Mouse (Mus musculus) fat pad, adult 2 months (tissue): ENCODE data around the gene Colgalt2.
"Not testable (repeated sequence)": the region's sequence is repeated elsewhere in the genome, so short reads cannot be mapped to it uniquely, and the experiment has no call there.

Experiments used
- DNase-seq: peaks from one replicate; pipeline ENCODE4 v3.0.0-alpha.2; 2011; ENCODE audit warnings: low read depth, low spot score; ENCODE audit errors: extremely low read depth

The Colgalt2 gene

DNA sequence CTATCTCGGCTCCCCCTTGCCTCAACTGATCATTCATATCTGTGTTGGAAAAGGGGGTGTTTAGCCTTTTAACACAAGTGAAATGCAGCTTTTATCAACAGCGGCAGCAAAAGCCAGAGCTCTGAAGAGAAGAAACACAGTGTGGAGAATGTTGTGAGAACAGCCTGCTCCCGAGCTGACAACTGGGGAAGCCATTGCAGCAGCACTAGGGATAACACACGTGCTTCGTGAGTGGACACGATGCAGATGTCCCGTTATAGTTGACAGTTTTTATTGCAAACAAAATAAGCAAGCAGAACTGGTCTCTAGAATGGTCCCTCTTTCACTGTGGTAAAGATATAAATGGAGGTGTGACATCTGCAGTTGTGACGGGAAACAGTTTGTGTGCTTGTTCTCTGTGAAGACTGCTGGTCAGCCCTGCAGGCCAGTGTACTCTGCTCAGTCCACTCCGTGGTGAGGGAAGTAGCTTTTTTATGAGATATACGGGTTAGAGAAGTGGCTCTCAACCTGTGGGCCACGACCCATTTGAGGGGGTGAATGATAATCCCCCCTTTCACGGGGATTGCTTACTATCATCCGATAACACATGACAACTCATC is 16.8 kb downstream of the Colgalt2 start:
- no peak for DNase-seq

DNA sequence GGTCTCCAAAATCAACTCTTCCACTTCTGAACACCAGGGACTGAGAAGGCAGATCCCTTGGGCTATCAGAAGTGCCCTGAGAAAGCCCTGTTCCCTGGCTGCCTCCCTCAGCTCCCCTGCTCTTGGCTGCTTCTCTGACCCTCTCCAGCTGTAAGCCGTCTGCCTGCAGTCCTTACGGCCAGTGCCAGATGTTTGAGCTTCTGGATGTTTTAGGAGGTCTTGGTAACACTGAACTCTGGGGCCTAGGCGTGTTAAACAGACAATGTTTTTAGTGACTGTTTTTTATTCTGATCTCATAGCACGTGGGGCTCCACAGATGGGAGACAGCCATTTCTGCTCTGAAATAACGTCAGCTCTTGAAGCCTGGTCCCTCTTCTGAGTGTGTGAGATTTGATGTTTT is 18.0 kb downstream of the Colgalt2 start:
- DNase-seq, result no peak

GRCm38 (mm10) chr1:152422295-152422694 is 22.7 kb downstream of the Colgalt2 start:
- no peak for DNase-seq

GRCm38 (mm10) chr1:152423052-152423451 is 23.4 kb downstream of the Colgalt2 start:
- DNase-seq, result no peak

GRCm38 (mm10) chr1:152427912-152428581 is 28.4 kb downstream of the Colgalt2 start:
- DNase-seq, result no peak

DNA sequence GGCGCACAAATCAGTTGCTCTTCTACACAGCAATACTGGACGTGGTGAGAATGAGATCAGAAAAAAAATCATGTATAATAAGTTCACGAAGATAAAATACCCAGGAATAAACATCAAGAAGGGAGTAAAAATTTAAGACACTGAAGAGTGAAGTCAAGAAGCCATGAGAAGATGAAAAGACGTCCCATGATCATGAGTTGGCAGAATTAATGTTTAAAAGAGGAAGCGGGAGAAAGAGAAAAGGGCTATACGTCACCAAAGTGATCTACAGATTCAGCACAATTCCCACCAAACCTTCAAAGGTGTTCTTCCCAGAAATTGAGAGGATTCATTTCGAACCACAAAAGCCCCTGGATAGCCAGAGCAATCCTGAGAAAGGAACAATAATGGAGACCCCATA is 30.2 kb downstream of the Colgalt2 start:
- DNase-seq, result no peak

DNA sequence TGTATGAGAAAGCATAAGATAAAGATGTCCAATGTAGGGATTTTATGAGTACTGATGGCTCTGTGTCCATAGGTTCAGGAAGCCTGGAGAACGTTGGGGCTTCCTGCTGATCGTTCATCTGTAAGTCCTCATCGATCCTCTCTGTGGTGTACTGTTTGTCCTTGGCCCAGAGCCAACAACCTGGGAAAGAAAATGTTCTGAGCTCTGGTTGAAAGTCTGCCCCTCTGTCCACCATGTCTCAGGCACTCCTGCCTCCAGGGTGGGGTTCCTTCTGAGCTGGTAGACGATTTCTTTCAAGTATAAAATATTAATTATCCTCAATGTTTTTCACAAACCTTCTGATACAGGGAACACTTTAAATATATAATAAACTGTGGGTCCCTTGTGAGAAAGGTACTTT is 34.5 kb downstream of the Colgalt2 start:
- no peak for DNase-seq

GRCm38 (mm10) chr1:152437518-152437917 is 37.9 kb downstream of the Colgalt2 start:
- DNase-seq, result not testable (repeated sequence)

DNA sequence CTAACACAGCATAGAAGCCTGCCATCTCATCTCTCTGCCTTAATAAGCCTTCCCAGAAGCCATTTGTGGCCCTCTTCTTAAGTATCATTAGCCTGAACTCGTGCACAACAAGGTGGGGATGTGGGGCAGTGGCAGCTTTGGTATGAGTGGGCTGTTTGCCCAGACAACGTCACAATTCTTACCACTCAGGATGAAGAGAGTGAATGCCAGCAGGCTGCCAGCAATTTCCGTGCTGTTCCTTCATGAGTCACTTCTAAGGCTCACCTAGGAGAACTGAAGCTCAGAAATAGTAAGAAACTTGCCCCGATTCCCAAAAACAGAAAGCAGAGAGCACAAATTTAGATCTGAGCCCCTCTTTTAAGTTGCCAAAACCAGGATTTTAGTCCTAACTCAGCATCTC is 39.8 kb downstream of the Colgalt2 start:
- DNase-seq, result no peak

DNA sequence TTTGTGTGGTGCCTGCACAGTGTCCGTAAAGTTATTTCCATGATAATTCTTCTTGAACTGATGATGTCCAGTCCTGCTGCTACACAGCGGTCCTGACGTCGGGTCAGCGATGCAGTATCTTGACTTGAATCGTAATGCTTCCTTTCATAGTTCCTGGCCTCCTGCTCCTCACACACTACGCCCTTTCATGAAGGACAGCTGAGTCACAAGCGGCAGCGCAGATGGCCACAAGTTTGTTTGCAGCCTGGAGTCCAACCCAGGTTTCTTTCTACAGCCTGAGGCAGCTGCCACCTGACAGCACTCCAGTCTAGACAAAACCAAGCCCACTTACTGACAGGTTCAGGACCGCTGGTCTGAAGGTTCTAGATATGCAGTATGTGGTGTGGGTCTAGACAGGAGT is 40.2 kb downstream of the Colgalt2 start:
- DNase-seq, result no peak

DNA sequence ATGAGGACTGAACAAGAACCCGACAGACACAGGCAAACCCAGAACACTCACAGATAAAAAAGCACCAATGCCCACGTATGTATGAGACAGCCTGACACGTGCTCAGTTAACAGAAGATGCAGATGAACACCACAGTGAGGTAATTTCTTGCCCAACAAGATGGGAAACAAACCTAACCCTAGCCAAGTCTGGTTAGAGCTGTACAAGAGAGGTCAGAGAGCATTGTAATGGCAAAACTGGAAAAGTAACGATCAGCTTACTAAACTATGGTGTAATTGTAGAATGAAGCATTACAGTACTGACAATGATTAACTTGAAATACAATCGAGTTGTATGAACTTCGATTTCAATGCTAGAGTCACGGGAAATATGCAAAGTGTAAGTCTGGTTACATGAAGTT is 45.0 kb downstream of the Colgalt2 start:
- DNase-seq, result no peak

DNA sequence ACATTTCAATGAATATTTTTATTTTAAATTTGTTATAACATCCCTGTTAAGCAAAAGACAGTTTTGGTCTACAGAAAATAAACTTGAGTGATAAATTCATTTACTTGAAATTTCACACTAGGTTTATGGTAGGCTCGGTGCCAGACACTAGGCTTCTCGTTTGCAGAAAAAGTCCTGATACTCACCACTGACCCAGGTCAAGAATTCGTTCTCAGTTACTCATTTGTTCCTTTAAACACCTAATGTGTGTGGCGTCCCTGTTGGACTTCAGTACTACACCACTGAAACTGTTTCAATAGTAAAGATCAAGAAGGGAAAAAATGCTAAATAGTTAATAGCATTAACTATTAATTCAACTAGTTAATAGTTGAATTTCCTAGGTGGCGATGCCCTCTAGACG is 46.3 kb downstream of the Colgalt2 start:
- no peak for DNase-seq

- DNase-seq, result no peak
Measured at GRCm38 (mm10) chr1:152454536-152454935, 54.9 kb downstream of the Colgalt2 start.

DNA sequence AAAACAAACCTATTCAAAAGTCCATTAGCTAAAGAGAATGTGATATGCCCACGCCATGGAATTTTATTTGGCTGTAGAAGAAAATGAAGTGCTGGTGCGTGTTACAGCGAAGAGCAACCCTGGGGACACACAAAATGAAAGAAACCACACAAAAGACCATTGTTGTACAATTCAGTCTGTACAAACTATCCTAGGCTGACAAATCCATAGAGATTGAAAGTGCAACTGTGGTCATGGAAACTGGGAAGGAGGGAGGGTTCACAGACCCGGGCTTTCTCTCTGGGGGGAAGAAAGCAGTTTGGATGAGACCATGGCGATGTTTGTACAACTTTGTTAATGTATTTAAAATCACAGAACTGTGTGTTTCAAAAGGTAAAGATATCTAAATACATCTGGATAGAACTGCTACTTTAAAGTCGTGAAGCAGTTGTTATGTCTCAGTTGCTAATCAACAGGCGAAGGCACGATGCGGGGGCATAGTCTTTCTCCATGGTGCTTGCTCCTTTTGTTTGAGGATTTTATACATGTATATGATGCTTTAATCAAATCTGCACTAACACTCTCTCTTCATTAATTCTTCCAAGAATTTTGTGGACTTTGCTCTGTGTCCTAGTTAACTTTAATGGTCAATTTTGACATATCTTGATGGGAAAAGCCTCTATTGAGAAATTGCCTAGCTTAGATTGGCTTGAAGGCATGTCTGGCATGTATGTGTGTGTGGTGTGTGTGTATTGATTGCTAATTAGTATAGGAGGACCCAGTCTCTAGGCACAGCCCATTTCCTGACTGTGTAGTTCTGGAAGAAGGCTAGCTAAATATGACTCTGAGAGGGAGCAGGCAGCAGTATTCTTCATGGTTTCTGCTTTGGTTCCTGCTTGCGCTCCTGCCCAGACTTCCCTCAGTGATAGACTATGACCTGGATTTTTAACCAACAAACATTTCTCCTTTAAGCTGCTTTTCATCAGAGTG is 55.9 kb downstream of the Colgalt2 start:
- no peak for DNase-seq

GRCm38 (mm10) chr1:152456266-152456665 is 56.6 kb downstream of the Colgalt2 start:
- DNase-seq, result no peak

GRCm38 (mm10) chr1:152457596-152457995 is 58.0 kb downstream of the Colgalt2 start:
- DNase-seq, result no peak

- no peak for DNase-seq
Measured at GRCm38 (mm10) chr1:152458996-152459395, 59.4 kb downstream of the Colgalt2 start.

DNA sequence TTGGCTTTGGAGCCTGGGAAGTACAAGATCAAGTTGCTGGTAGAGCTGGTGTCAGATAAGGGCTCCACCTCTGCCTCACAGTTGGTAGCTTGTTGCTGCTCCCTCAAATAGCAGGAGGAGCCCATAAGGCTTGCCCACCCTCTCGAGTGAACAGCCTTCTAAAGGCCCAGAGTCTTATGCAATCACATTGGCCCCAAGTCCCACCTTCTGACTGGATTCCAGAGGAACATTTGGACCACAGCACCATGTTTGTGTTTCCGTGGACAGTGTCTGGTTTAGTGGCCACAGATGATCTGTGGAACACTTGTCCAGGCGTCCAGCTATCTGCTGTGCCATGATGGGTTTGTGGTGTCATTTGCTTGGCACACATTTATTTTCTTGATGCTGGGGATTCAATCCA is 61.3 kb downstream of the Colgalt2 start:
- no peak for DNase-seq

- no peak for DNase-seq
Measured at GRCm38 (mm10) chr1:152461814-152462213, 62.2 kb downstream of the Colgalt2 start.

- DNase-seq, result no peak
Measured at GRCm38 (mm10) chr1:152462348-152462747, 62.7 kb downstream of the Colgalt2 start.

DNA sequence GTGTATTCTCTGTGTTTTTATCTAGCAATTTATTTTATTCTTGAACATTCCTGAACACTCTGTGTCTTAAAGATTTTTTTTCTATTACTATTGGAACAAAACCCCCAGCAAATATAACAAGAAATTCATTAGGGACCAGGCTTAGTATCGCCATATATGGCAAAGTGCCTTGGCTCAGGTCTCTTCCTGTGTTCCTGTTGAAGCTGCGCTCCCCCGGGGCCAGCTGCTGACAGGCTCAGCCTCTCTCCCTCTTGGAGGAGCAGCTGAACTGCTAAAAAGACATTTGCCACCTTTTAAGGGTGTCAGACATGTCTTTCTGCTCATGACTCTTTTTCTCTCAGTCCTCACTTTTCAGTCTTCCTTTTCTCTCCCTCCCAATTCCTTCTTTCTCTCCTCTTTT is 66.7 kb downstream of the Colgalt2 start:
- no peak for DNase-seq

DNA sequence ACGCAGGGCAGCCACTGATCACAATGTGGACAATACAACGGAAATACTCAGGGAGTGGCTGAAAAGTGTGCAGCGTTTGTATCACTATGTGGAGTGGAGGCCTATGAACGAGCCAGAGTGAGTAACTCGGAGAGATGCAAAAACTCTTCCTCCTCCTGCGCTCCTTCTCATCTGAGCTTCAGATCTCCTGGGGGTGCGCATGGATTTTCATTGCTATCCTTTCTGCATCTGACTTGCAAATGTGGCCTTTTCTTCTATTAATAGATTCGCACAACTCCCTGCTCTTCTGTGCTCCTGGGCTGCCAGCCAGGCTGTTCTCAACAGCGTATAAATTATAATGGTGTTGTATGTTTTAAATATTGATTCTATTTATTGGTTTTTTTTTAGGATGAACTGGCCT is 68.8 kb downstream of the Colgalt2 start:
- DNase-seq, result no peak
